Mouse (Mus musculus) adrenal gland, adult 18-20 months (tissue): ENCODE measurements around the gene Tas1r1. TPM values are rescaled to one million over a fixed set of nuclear protein-coding genes. Genes with fewer than 3 reads are reported as not detected.

Experiments
- DNase-seq, 2 experiments: peaks; one replicate each; pipeline ENCODE4 v3.0.0; 2021 to 2022; ENCODE audit warnings: low spot score in 2 of 2
- long read RNA-seq, 2 experiments: library from polyadenylated mRNA; stranded (forward); transcript quantifications; one replicate each; pipeline ENCODE4 v2.0.0; 2021
- total RNA-seq, 2 experiments: library from RNA; stranded (reverse); gene quantifications; 1 replicate in 1 of 2; 2 replicates in 1 of 2; pipeline ENCODE4 v1.2.3; 2021

Tas1r1 gene
- total RNA-seq = not detected
- long read RNA-seq, experiment 1 = 0 reads
- long read RNA-seq, experiment 2 = 0 reads

DNA sequence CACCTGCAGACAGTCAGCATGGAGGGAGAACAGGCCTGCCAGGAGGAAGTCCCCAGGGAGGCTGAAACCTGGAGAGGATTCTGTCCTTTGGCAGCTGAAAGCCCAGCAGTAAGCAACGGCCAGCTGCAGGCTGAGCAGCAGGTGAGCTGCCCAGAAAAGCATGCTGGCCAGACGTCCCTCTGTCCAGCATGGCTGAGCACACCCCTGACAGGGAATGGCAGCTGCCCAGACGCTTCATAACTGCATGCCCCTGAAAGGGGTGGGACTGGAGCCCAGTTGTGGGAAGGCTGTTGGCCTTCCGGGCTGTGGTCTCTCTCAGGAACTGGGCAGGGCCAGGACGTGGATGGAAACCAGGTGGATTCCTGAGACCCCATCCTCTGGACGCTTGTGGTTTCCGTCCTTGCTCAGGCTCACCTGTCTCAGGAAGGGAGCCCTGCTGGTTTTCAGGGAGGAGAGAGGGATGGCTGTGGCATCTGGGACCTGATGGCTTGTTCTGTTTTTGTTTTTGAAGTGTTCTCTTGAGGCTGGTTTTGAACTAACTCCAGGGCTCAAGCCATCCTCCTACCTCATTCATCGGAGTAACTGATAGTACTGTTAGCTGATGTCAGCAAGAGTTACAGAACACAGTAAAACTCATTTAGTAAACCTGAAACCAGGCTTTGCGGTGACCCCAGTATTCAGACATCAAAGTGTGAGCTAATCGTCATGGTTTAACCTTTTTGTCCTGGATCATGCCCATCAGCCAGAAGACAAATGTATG lies at the start of gene Tas1r1:
Gene Tas1r1, minus strand, starts transcription at position 344 of the 760 bp plus-strand sequence.
- DNase-seq = no peak

DNA sequence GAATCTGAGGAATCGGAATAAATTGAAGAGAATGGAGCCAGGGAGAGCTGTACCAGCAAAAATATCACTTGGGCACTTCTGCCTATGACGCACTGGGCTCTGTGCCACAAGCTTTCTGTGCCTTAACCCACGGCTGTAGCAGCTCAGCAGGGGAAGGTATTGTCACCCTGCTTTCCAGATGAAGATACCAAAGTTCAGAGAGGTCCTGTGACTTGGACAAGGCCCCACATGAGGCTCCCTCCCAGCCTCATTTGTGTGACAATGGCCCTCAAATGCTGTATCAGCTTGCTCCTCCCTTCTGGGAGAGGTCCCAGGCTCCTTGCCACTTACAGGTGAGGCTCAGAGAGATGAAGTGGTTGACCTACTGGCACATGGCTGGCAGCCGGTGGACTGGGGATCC lies 49.8 kb upstream of the Tas1r1 start:
- DNase-seq = no peak

DNA sequence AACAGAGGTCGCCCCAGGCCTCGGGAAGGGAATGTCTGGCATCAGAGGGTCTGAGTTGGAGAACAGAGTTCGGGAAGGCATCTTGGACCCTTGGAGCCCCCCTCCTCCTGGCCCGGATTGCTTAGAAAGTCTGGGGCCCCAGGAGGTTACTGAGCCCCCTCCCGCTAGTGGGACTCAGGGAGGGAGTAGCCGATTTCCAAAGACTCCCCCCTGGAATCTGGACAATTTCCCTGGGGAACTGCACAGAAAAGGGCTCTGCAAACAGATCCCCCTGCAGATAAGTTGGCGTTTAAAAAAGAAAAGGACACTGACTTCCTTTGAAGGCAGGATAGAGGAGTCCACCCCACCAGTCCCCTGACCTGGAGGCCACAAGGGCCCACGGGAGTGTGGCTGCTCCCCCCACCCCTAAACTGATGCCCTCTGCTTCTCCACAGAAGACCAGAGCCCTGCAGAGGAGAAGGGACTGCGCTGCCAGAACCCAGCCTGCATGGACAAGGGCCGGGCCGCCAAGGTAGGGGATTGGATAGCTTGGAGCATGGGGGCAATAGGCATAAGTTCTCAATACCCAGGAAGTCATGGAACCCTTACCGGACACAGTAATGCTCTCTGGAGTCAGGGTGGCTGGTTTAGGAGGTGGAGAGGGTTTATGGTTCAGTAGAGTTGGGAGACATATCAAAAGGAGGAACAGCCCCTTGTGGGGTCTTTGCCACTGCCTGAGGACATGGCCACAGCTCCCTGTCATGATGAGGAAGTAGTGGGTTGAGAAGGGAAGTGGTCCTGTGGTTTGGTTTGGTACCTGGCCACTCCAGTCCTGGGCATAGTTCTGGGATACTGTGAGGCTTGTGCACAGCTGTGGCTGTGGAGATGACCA lies 49.1 kb upstream of the Tas1r1 start:
- no peak for DNase-seq

DNA sequence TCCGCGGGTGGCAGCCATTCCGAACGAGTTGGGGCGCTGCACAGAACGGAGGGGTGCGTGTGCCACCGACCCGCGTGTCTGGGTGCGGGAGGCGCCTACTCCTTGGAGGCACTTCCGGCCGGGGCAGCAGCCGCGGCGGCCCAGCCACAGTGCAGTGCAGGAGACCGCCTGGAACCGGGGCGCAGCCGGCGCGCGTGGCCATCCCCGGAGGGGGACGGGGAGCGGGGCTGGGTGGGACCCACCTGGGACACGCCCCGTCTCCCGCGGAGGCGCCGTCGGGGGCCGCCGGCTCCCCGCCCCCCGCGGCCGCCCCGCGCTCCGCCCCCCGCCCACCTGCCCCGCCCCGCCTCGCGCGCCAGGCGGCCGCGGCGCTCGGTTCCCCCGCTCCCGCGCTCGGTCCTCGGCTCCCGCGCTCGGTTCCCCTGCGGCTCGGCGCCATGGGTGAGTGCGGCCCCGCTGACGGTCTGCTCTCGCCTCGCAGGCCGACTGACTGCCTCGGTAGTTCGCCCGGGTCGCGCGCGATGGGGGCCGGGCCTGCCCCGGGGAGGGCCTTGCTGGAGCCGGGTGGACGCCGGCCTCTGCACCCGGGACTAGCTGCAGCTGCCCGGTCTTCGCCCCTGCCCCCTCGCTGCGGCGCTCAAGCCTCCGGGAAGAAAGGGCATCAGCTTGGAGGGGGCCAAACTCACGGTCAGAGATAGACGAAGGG lies 48.3 kb upstream of the Tas1r1 start:
- peak; percentile 70 to 73 for DNase-seq

DNA sequence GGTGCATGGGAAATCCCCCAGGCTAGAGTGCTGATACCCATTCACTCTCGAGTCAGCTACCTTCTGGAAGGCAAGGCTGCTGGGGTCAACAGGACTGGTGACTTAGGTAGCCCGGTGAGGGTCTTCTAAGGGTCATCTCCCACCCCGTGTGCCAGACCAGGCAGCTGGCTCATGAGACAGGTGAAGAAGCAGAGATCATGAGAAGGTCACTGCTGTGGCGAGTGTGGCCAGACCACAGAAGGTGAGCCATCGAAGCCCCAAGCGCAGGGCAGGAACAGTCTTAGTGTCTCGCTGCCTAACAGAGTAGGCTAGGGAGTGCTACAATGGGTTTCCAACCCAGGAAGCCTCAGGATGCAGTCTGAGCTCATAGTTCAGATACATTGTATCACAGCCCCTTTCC lies 46.2 kb upstream of the Tas1r1 start:
- no peak for DNase-seq

DNA sequence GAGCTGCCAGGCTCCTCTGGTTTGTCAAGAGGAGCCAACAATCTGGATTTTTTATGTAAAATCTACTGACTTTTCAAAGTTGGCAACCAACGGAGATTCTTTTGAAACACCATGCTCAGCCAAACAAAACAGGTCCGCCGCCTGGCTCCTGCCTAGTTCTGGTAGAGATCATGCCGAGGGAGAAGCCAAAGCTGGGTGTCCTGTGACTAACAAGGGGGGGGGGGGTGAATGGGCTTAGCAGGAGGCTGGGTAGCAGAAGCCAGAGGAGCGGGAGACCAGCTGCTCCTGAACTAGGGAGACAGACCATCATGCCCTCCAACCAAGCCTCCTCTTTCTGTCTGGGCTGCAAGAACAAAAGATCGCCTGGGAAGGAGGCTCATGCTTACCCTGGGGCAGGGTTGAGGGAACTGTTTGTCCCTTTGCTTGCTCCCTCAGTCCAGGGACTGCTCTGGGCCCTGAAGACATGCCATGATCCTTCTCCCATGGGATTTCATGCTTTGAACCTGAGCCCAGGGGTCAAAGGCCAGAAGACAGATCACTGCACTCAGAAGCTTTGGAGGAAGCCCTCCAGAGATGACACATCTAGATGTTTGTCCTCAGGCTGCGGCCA lies 45.3 kb upstream of the Tas1r1 start:
- DNase-seq = no peak

DNA sequence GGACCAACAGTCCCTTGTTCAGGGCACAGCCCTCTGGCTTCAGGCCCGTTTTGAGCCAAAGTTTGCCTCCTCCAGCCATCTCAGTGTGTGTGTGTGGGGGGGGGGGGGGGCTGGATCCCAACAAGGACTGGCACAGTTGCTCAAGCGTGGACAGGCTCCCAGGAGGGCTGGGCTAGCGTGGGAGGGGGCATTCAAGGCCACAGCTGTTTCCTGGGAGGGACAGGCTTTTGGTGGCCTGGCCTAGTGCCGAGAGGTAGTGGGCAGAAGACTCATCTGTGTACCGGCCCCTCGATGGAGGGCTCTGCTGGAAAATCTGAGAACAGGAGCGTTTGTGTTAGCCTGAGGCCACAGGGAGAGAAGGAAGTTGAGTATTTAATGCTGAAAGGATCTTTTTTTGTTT lies 41.6 kb upstream of the Tas1r1 start:
- DNase-seq = no peak

DNA sequence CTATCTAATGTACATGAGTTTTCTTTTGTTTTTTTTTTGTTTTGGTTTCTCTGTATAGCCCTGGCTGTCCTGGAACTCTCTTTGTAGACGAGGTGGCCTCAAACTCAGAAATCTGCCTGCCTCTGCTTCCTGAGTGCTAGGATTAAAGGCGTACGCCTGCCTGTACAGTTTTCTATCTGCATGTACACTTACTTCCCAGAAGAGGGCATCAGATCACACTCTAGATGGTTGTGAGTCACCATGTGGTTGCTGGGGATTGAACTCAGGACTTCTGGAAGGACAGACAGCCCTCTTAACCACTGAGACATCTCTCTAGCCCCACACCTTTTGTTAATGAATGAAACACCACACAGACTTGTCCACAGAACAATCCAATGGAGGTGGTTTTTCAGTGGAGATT lies 40.9 kb upstream of the Tas1r1 start:
- DNase-seq = no peak

DNA sequence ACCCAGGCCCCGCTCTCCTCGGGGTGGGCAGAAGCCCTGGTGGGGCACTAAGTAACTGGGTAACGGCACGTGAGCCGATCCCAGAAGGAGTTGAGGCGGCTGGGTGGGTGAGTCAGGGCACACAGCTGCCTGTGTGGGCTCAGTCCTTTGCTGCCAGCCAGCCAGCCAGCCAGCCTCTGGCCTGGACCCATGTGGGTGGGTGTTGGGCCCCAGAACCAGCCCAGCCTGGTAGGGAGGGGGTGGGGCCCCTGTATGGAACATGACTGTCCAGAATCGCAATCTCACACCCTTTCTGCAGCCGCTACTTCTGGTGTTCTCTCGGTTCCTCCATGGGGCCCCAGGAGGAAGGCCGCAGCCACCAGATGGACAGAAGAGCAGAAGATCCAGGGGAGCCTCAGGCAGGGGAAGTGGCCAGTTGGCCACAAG lies 39.8 kb upstream of the Tas1r1 start:
- no peak for DNase-seq

DNA sequence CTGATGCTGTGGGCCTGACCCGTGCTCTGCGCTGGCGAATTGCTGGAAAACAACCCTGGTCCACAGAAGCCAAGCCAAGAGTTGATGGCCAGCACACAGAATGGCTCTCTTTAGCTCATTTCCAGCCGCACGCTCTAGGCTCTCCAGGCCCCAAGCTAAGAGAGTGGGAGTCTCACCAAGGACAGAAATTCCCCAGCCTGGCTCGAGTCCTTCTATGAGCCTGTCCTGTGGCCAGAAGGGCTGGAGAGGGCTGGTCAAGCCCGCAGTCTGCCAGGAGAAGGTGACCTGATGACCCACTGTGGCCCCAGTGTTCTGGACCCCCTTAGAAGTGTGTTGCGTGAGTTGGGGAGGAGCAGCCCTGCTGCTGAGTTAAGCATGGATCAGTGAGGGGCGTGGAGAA lies 38.8 kb upstream of the Tas1r1 start:
- no peak for DNase-seq

DNA sequence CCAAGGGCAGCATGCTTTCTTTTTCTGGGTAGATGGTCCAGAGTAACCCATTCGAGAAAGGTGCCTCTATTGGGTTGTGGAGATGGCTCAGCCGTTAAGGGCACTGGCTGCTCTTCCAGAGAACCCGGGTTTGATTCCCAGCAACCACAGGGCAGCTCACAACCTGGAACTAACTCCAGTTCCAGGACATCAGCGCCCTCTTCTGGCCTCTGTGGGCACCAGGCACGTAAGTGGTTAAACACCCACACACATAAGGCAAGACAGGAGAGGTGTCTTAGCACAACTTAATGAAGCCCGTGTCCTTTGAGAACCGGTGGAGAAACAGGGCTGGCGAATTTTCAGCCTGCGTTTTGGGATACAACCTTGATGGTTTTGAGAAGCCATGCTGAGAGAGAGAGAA lies 36.2 kb upstream of the Tas1r1 start:
- no peak for DNase-seq

DNA sequence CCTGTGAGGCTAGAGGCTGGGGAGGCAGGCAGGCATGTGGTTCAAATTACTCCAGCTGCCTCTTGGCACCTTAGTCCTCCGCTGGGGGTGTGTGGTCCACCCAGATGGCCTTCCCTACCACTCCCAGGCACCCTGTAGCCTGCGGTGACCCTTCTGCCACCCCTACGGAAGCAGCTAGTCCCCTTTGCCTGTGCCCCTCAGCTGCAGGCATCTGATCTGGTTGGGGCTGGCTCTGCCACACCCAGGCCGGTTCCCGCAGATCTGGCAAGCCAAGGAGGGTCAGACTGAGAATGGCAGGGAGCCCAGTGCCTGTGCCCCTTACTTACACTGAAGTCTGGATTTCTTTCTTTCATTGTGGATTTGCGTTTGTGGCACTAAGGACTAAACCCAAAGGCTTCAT lies 35.3 kb upstream of the Tas1r1 start:
- DNase-seq = no peak

DNA sequence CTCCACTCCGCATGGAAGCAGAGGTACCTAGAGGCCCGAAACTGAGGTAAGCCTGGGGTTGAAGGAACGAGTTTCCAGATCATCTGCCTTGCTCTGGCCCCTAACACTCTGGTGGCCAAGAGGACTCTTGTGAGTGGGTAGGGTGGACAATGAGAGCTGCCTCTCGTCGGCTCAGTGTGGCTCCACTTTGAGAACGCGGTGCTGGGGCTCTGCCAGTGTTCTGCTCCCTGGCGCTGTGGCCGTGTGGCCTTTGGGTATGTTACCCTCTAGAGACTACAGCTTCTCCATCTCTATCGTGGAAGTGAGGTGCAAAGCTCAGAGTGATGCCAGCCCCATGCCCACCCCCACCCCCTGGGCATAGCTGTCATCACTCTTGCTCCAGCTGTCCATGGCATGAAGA lies 34.3 kb upstream of the Tas1r1 start:
- DNase-seq = no peak

DNA sequence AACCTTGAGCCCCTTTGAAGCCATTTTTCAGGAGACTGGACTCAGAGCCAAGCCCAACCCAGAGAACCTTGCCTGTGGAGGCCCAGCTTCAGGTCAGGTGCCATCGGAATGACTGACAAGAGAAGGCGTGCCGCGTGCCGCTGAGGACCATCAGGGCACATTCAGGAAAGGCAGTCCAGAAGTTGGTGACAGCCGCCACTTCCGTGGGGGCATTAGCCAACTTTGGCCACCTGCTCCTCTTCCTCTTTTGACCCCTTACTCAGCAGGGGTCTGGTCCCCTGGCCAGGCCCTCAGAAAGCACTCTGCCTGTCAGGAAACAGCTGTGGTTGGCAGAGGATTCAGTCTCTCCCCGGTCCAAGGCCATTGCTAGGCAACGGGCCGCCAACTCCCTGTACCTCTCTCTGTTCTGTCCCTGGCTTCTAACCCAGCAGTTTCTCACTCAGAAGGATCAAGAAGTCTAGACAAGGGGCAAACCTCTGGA lies 33.8 kb upstream of the Tas1r1 start, which contains the start of gene Plekhg5:
Gene Plekhg5, plus strand, starts transcription at position 378 of the 481 bp plus-strand sequence.
- peak in 1 of 2 experiments; percentile 23 for DNase-seq

DNA sequence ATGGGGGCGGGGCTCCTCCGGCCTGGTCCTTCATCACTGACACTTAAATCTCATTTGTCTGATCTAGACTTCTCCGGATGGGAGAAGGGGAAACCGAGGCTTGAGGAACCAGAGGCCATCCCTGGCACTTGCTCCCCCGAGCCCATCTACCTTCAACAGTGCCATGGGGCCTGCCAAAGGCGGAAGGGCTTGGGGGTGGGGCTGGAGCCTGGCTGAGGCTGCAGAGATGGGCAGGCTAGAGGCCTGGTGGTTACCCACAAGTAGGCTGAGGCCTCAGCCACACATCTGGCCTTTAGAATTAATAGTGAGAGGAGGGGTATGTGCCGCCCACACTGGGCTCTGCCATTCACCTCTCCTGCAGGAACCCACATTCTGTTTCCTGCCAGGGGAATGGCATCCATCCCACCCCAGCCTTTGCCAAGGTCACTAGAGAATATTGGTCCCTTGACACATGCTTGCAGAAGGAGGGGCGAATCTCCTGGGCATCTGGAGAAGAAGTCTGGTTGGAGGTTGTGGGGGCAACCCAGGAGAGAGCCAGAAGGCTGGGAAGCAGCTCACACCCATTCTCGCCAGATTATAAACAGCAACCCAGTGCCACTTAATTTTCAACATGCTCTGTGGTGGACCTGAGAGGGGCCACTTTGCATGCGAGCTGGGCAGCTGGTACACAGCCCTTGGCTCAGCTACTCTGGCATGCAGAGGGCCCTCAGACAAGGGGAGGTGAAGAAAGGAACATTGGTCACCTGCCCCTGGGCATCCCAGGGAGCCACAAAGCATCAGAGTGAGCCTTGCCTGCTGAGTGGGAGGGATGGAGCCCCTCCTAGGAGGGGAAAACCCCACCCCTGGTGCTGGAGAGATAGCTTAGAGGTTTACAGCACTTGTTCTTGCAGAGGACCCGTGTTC lies 32.4 kb upstream of the Tas1r1 start:
- no peak for DNase-seq

DNA sequence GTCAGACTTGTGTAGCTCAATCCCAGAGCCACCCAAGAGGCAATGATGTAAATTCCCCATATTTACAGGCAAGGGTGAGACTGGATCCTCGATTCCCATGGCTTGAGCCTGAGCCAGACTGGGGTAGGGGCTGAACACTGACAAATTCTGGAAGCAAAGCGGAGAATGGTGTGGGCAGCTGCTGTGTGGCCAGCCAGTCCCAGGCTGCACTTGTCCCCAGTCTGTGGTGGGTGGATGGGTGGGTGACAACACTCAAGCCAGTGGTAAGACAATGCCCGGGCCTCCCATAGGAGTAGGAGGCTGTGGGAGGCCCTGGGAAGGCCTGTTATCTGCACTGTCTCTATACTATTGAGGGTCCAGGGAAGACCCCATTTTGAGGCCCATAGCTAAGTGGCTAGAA lies 30.9 kb upstream of the Tas1r1 start:
- DNase-seq = no peak

DNA sequence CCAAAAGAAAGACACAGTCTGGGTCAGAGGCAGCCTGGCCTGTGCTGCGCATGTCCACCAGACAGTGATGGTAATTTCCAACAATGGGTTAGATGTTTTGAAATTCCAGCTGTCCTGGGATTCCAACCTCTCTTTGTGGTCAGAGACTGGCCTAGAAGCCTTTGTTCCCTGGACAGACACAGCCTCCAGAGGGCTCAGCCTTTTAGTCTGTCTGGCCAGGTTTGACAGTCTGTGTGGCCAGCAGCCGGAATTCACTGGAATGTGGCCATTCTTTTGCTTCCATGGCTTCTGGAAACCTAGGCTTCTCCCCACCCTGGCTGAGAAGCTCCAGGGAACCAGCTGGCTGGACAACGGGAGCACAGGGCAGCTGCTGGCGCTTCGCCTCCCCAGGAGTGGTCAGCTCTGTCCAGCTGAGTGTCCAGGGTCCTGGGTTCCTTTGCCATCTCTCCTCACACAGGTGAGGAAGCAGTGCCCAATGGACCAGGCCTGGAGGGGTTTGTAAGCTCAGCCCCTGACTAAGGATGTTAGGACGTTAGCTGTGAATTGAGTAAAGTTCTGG lies 29.9 kb upstream of the Tas1r1 start:
- DNase-seq = no peak

DNA sequence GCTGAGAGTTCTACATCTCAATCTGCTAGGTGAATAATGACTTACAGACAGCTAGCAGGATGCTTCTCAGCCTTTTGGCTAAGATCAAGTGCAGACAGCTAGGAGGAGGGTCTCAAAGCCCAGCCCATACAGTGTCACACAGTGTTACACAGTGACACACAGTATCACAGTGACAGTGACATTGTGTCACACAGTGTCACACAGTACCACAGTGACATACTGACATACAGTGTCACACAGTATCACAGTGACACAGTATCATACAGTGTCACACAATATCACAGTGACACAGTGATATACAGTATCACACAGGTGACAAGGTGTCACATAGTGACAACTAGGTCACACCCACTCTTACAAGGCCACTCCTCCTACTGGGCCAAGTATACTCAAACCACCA lies 28.9 kb upstream of the Tas1r1 start:
- DNase-seq = no peak

DNA sequence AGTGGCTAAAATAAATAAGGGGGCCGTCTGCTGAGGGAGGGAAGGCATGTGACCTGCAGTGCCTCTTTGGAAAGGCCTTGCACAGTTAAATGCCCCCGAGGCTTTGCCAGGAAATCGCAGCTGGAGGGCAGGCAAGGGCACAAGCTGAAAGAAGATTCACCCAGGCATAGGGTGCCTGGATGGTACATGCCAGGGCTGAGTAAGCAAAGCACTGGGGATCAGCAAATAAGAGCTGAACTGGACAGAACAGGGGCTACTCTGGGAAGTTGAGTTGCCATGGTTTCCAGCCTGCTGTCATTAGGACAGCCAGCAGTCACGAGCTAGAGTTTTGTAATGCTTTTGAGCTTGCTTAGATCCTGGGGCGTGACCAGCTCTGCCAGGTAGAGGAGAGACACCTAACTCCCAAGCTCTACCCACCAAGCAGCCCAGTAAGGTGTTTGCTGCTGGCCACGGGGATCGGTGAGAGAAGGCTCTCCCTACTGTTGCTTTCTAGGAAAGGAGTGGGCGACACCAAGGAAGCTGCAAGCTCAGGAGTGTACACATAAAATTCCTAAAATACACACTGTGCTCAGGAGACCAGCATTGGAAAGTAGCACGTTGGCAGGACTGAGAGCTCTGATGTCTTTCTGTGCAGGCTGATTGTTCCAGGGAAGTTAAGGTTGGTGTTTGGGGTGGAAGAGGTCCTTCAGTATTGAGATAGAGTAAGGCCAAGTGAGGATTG lies 24.2 kb upstream of the Tas1r1 start:
- DNase-seq = no peak
